Mouse (Mus musculus) brown adipose tissue, adult 24 weeks (tissue): ENCODE data around the gene Alg9. TPM values are rescaled to one million over a fixed set of nuclear protein-coding genes. Genes with fewer than 3 reads are reported as not detected.
A peak's percentile ranks its signal among the peaks of the same experiment; 100 is the strongest.

Source experiments
- H3K27ac ChIP-seq: fragments of 200-500 bp; replicated peaks from 2 replicates; pipeline ENCODE4 v1.5.1; 2012; ENCODE audit warnings: low read depth, mild to moderate bottlenecking, low read length
- H3K4me1 ChIP-seq: fragments of 200-500 bp; 2 replicates; pipeline ENCODE4 v1.6.1; 2012; ENCODE audit warnings: low read length, mixed read lengths; ENCODE audit not compliant: control insufficient read depth, insufficient read depth, insufficient read length
- H3K4me3 ChIP-seq: fragments of 200-500 bp; 2 replicates; pipeline ENCODE4 v1.5.1; 2012; ENCODE audit warnings: low read depth, mild to moderate bottlenecking, low read length, moderate library complexity; ENCODE audit not compliant: insufficient read depth
- polyA plus RNA-seq: library from polyadenylated mRNA; stranded (reverse); fragments of >200 nt; gene quantifications from 2 replicates; pipeline ENCODE4 v1.2.4, GENCODE M21; 2012; ENCODE audit not compliant: missing spikeins, insufficient read depth, insufficient read length

Gene Alg9
- polyA plus RNA-seq, 1 experiment, result 38.3 TPM

GRCm38 (mm10) chr9:50889964-50890363, 115.1 kb downstream of the Alg9 start:
- Histone ChIP-seq H3K4me3 (no peak overlapping the region), H3K4me1 (peaks cover 28% of the 10 kb centered on the region), H3K27ac (0 out of 2 replicates have a peak overlapping the region, but pooled peaks have one; percentile 40)

- Histone ChIP-seq H3K4me3 (no peak overlapping the region), H3K27ac (peak overlapping the region; percentile 40; the same call in 1 of the 2 replicates)
These were observed 115.8 kb downstream of the Alg9 start for GRCm38 (mm10) chr9:50890494-50891090.

More at GRCm38 (mm10) chr9:50890494-50891090, 115.8 kb downstream of the Alg9 start:
- H3K4me1 ChIP-seq, result peaks cover 28% of the 10 kb centered on the region

Other genes starting within 250 kb of the Alg9 start
- 255 and 268 TPM in 2 replicates for gene Pts, start 246.3 kb upstream of the Alg9 start, polyA plus RNA-seq
- gene Il18, start 220.2 kb upstream of the Alg9 start, polyA plus RNA-seq, result 2.2 and 3.0 TPM in 2 replicates
- 0.54 and 1.1 TPM in 2 replicates for gene Bco2, start 219.8 kb upstream of the Alg9 start, polyA plus RNA-seq
- gene Tex12, start 213.7 kb upstream of the Alg9 start, polyA plus RNA-seq, result not detected in 2 replicates
- 1,365 and 1,497 TPM in 2 replicates for gene Sdhd, start 171.2 kb upstream of the Alg9 start, polyA plus RNA-seq
- 395 and 454 TPM in 2 replicates for gene Timm8b, start 171.1 kb upstream of the Alg9 start, polyA plus RNA-seq
- gene Pih1d2, start 157.7 kb upstream of the Alg9 start, polyA plus RNA-seq, result 1.0 and 2.8 TPM in 2 replicates
- gene Nkapd1, start 157.6 kb upstream of the Alg9 start, polyA plus RNA-seq, result 7.6 and 20.6 TPM in 2 replicates
- gene Dlat, start 115.2 kb upstream of the Alg9 start, polyA plus RNA-seq, result 497 and 703 TPM in 2 replicates
- 5.3 and 9.5 TPM in 2 replicates for gene Dixdc1, start 35.5 kb upstream of the Alg9 start, polyA plus RNA-seq
- 2.7 and 5.0 TPM in 2 replicates for gene 2310030G06Rik, start 28.5 kb upstream of the Alg9 start, polyA plus RNA-seq
- gene Cryab, start 23.7 kb upstream of the Alg9 start, polyA plus RNA-seq, result 145 and 189 TPM in 2 replicates
- 1.8 and 5.9 TPM in 2 replicates for gene Hspb2, start 22.7 kb upstream of the Alg9 start, polyA plus RNA-seq
- gene Fdxacb1, start 6.8 kb upstream of the Alg9 start, polyA plus RNA-seq, result 5.1 and 9.2 TPM in 2 replicates
- gene 1110032A03Rik, start 501 bp downstream of the Alg9 start, polyA plus RNA-seq, result 213 and 331 TPM in 2 replicates
- gene Ppp2r1b, start 70.3 kb downstream of the Alg9 start, polyA plus RNA-seq, result 35.1 and 41.6 TPM in 2 replicates
- gene Sik2, start 234.1 kb downstream of the Alg9 start, polyA plus RNA-seq, result 117 and 199 TPM in 2 replicates